Mouse (Mus musculus): ENCODE data around the gene Syne1. TPM values are rescaled to one million over a fixed set of nuclear protein-coding genes. Genes with fewer than 3 reads are reported as not detected.

Syne1 gene
- total RNA-seq, 1 experiment = 7.1 TPM

DNA sequence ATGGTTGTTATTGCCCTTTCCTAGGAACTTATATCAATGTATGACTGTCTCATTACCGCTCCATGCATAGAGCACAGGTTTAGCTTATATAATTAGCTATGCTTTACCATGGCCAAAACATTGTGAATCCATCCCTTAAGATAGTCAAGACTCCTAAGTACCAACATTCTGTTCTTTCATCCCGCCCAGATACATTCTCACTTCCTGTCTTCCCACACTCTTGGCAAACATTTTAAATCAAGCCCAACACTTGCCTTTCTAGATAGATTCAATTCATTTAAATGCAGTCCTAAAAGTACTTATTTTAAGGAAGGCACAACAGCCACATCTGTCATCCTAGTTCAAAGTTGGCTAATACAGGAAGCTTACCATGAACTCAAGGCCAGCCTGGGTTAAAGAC is 113.5 kb downstream of the Syne1 start:
- no peak overlapping the region for H3K27ac ChIP-seq (ENCODE audit: insufficient read depth, low read depth, low read length, poor library complexity, severe bottlenecking)
- in situ Hi-C loops (cut with MboI; ENCODE audit: low sequenced_read_pairs in 2 of 2, unreplicated experiment in 2 of 2) = no loop called here
- no peaks in the 10 kb centered on the region for H3K4me1 ChIP-seq (ENCODE audit: control insufficient read depth in 2 of 2, insufficient read depth in 2 of 2, low read length in 2 of 2, poor library complexity in 1 of 2)
- TF ChIP-seq HCFC1 (IDR thresholded peaks at IDR 0.05; ENCODE audit: borderline replicate concordance, insufficient read depth, low read length) = no peak
- TF ChIP-seq CHD2 (IDR thresholded peaks at IDR 0.05; ENCODE audit: low read depth, low read length) = no peak
- no peaks in the 10 kb centered on the region for H3K9me3 ChIP-seq (ENCODE audit: control insufficient read depth, insufficient read depth, low read depth, low read length)
- H3K36me3 ChIP-seq (ENCODE audit: control insufficient read depth, insufficient read depth, low read length, poor library complexity, severe bottlenecking) = no peaks in the 10 kb centered on the region
- no peak overlapping the region for H3K9ac ChIP-seq (ENCODE audit: insufficient read depth, low read depth, low read length, poor library complexity, severe bottlenecking)
- H3K4me3 ChIP-seq (ENCODE audit: insufficient read depth in 1 of 2, low read depth in 1 of 2, low read length in 2 of 2, poor library complexity in 1 of 2, severe bottlenecking in 1 of 2) = no peak overlapping the region
- no peak for DNase-seq (ENCODE audit: low read depth, low spot score)

DNA sequence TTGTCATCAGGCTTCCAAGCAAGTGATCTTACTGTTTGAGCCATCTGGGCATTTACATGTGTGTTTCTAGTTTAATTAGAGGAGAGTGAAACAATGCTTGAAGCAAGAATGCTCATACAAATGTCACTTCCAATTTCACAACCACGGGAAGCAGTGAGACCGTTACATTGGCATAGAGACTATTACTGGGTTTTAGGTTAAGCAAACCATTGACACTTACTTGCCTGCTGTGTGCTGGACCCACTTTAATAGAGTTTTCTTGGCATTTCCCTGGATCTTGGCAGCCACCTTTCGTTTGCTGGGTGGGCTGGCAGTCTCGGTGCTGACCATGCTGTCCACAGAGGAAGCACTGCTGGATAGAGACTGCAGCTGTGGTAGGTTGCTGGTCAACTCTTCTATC is 127.3 kb downstream of the Syne1 start:
- Histone ChIP-seq H3K9ac (ENCODE audit: insufficient read depth, low read depth, low read length, poor library complexity, severe bottlenecking) (no peak overlapping the region), H3K27ac (ENCODE audit: insufficient read depth, low read depth, low read length, poor library complexity, severe bottlenecking) (no peak overlapping the region), H3K4me3 (ENCODE audit: insufficient read depth in 1 of 2, low read depth in 1 of 2, low read length in 2 of 2, poor library complexity in 1 of 2, severe bottlenecking in 1 of 2) (no peak overlapping the region), H3K9me3 (ENCODE audit: control insufficient read depth, insufficient read depth, low read depth, low read length) (no peaks in the 10 kb centered on the region), H3K36me3 (ENCODE audit: control insufficient read depth, insufficient read depth, low read length, poor library complexity, severe bottlenecking) (no peaks in the 10 kb centered on the region), H3K4me1 (ENCODE audit: control insufficient read depth in 2 of 2, insufficient read depth in 2 of 2, low read length in 2 of 2, poor library complexity in 1 of 2) (no peaks in the 10 kb centered on the region)
- in situ Hi-C loops (cut with MboI; ENCODE audit: low sequenced_read_pairs in 2 of 2, unreplicated experiment in 2 of 2) = no loop called here
- DNase-seq (ENCODE audit: low read depth, low spot score) = no peak
- TF ChIP-seq ZNF384 (IDR thresholded peaks at IDR 0.05; ENCODE audit: low read depth, low read length) (no peak), ZC3H11A (IDR thresholded peaks at IDR 0.05; ENCODE audit: borderline replicate concordance, low read depth, low read length) (no peak), MAFK (IDR thresholded peaks at IDR 0.05; ENCODE audit: insufficient read depth, low read depth, low read length) (no peak), CHD2 (IDR thresholded peaks at IDR 0.05; ENCODE audit: low read depth, low read length) (no peak), HCFC1 (IDR thresholded peaks at IDR 0.05; ENCODE audit: borderline replicate concordance, insufficient read depth, low read length) (no peak)

DNA sequence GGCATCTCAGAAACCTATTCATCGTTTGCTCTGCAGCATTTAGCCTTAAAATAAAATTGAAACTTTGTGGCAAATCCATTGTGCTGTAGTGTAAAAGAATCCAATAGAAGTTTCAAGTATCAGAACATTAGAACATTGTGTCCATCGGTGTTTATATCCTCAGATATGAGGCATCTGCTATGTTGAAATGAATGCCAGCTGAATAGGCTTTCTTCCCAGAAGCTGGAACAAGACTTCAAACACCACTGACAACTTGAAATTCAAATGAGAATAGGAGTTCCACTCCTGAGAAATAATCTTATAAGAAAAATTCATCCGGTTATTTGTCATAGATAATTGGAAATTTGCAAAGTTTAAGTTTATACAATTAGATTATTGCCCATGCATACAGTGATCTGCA is 135.6 kb downstream of the Syne1 start:
- in situ Hi-C loops (cut with MboI; ENCODE audit: low sequenced_read_pairs in 2 of 2, unreplicated experiment in 2 of 2) = no loop called here
- no peak overlapping the region for H3K4me3 ChIP-seq (ENCODE audit: insufficient read depth in 1 of 2, low read depth in 1 of 2, low read length in 2 of 2, poor library complexity in 1 of 2, severe bottlenecking in 1 of 2)

DNA sequence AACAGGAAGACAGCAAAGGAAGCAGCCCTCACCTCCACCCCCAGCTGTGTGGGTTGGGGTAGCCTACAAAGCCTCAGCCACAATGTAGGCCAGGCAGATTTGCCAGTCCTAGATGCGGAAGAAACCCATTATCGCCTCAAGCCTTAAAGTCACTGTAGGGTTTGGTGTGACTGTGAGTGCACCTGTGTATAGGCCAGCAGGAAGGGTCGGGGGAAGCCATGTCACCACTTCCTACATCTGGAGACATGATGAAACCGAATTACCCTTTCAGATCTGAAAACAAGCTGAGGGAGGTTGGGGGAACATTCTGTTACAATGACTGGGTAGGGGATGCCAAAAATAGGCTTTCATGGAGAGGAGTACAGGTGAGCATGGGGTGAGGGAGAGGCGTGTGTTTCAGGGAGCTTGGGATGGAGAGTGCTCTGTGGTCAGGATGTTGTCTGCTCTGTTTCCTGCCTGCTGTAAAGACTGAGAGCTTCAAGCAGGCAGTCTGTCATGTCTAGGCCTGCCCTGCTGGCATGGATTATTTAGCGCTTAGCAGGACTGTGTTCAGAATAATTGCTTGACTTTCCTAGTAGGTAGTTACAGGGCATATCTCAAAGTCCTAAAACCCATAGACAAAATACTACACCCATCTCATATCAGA is 167.0 kb downstream of the Syne1 start:
- Histone ChIP-seq H3K9me3 (ENCODE audit: control insufficient read depth, insufficient read depth, low read depth, low read length) (no peaks in the 10 kb centered on the region), H3K4me3 (ENCODE audit: insufficient read depth in 1 of 2, low read depth in 1 of 2, low read length in 2 of 2, poor library complexity in 1 of 2, severe bottlenecking in 1 of 2) (no peak overlapping the region), H3K9ac (ENCODE audit: insufficient read depth, low read depth, low read length, poor library complexity, severe bottlenecking) (no peak overlapping the region), H3K4me1 (ENCODE audit: control insufficient read depth in 2 of 2, insufficient read depth in 2 of 2, low read length in 2 of 2, poor library complexity in 1 of 2) (no peaks in the 10 kb centered on the region), H3K27ac (ENCODE audit: insufficient read depth, low read depth, low read length, poor library complexity, severe bottlenecking) (no peak overlapping the region), H3K36me3 (ENCODE audit: control insufficient read depth, insufficient read depth, low read length, poor library complexity, severe bottlenecking) (no peaks in the 10 kb centered on the region)
- TF ChIP-seq CHD2 (IDR thresholded peaks at IDR 0.05; ENCODE audit: low read depth, low read length) (no peak), MAFK (IDR thresholded peaks at IDR 0.05; ENCODE audit: insufficient read depth, low read depth, low read length) (no peak), HCFC1 (IDR thresholded peaks at IDR 0.05; ENCODE audit: borderline replicate concordance, insufficient read depth, low read length) (no peak), ZNF384 (IDR thresholded peaks at IDR 0.05; ENCODE audit: low read depth, low read length) (no peak), ZC3H11A (IDR thresholded peaks at IDR 0.05; ENCODE audit: borderline replicate concordance, low read depth, low read length) (no peak)
- no peak for DNase-seq (ENCODE audit: low read depth, low spot score)
- in situ Hi-C loops (cut with MboI; ENCODE audit: low sequenced_read_pairs in 2 of 2, unreplicated experiment in 2 of 2) = no loop called here

More for the DNA sequence above, 135.6 kb downstream of the Syne1 start:
- H3K36me3 ChIP-seq (ENCODE audit: control insufficient read depth, insufficient read depth, low read length, poor library complexity, severe bottlenecking) = no peaks in the 10 kb centered on the region
- no peak for DNase-seq (ENCODE audit: low read depth, low spot score)
- TF ChIP-seq ZNF384 (IDR thresholded peaks at IDR 0.05; ENCODE audit: low read depth, low read length) = no peak
- no peak for TF ChIP-seq ZC3H11A (IDR thresholded peaks at IDR 0.05; ENCODE audit: borderline replicate concordance, low read depth, low read length)
- TF ChIP-seq MAFK (IDR thresholded peaks at IDR 0.05; ENCODE audit: insufficient read depth, low read depth, low read length) = no peak
- TF ChIP-seq CHD2 (IDR thresholded peaks at IDR 0.05; ENCODE audit: low read depth, low read length) = no peak
- TF ChIP-seq HCFC1 (IDR thresholded peaks at IDR 0.05; ENCODE audit: borderline replicate concordance, insufficient read depth, low read length) = no peak
- no peaks in the 10 kb centered on the region for H3K4me1 ChIP-seq (ENCODE audit: control insufficient read depth in 2 of 2, insufficient read depth in 2 of 2, low read length in 2 of 2, poor library complexity in 1 of 2)
- no peaks in the 10 kb centered on the region for H3K9me3 ChIP-seq (ENCODE audit: control insufficient read depth, insufficient read depth, low read depth, low read length)
- H3K27ac ChIP-seq (ENCODE audit: insufficient read depth, low read depth, low read length, poor library complexity, severe bottlenecking) = no peak overlapping the region
- H3K9ac ChIP-seq (ENCODE audit: insufficient read depth, low read depth, low read length, poor library complexity, severe bottlenecking) = no peak overlapping the region

DNA sequence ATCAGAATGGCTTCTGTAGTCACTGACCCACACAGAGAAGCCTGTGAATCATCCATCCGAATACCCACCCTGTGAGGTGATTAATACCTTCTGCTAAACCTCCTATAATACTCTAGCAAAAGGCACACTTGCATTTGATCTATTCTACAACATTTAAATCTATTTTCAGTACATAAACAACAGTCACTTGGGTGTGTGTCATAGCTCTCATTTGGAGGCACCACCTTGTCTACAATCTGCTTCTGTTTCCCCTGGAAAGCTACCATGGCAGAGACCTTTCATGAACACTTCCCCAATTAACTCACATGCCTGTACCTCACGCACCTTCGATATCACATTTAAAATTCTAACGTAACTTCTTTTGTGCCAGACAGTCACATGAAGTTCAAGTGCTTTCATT is 169.7 kb downstream of the Syne1 start:
- Histone ChIP-seq H3K36me3 (ENCODE audit: control insufficient read depth, insufficient read depth, low read length, poor library complexity, severe bottlenecking) (no peaks in the 10 kb centered on the region), H3K4me3 (ENCODE audit: insufficient read depth in 1 of 2, low read depth in 1 of 2, low read length in 2 of 2, poor library complexity in 1 of 2, severe bottlenecking in 1 of 2) (no peak overlapping the region), H3K27ac (ENCODE audit: insufficient read depth, low read depth, low read length, poor library complexity, severe bottlenecking) (no peak overlapping the region), H3K9ac (ENCODE audit: insufficient read depth, low read depth, low read length, poor library complexity, severe bottlenecking) (no peak overlapping the region), H3K4me1 (ENCODE audit: control insufficient read depth in 2 of 2, insufficient read depth in 2 of 2, low read length in 2 of 2, poor library complexity in 1 of 2) (no peaks in the 10 kb centered on the region), H3K9me3 (ENCODE audit: control insufficient read depth, insufficient read depth, low read depth, low read length) (no peaks in the 10 kb centered on the region)
- no peak for DNase-seq (ENCODE audit: low read depth, low spot score)
- TF ChIP-seq ZC3H11A (IDR thresholded peaks at IDR 0.05; ENCODE audit: borderline replicate concordance, low read depth, low read length) (no peak), ZNF384 (IDR thresholded peaks at IDR 0.05; ENCODE audit: low read depth, low read length) (no peak), MAFK (IDR thresholded peaks at IDR 0.05; ENCODE audit: insufficient read depth, low read depth, low read length) (no peak), HCFC1 (IDR thresholded peaks at IDR 0.05; ENCODE audit: borderline replicate concordance, insufficient read depth, low read length) (no peak), CHD2 (IDR thresholded peaks at IDR 0.05; ENCODE audit: low read depth, low read length) (no peak)
- in situ Hi-C loops (cut with MboI; ENCODE audit: low sequenced_read_pairs in 2 of 2, unreplicated experiment in 2 of 2) = no loop called here
